Mouse (Mus musculus) small intestine, adult 2 months (tissue): ENCODE data around the gene Gucy2c. TPM values are rescaled to one million over a fixed set of nuclear protein-coding genes. Genes with fewer than 3 reads are reported as not detected.

Source experiments
- H3K27ac ChIP-seq: fragments of 200-500 bp; 2 replicates; pipeline ENCODE4 v1.5.1; 2012; ENCODE audit warnings: low read depth, low read length, control low read depth, inconsistent platforms; ENCODE audit not compliant: insufficient read depth
- H3K27me3 ChIP-seq: fragments of 200-500 bp; 2 replicates; pipeline ENCODE4 v1.6.1; 2012; ENCODE audit warnings: mild to moderate bottlenecking, moderate library complexity, low read length, inconsistent platforms; ENCODE audit not compliant: control insufficient read depth, insufficient read depth
- H3K36me3 ChIP-seq: fragments of 200-500 bp; 2 replicates; pipeline ENCODE4 v1.6.1; 2012; ENCODE audit warnings: mild to moderate bottlenecking, low read length, control low read depth, inconsistent platforms; ENCODE audit not compliant: control insufficient read depth, insufficient read depth
- H3K4me1 ChIP-seq: fragments of 200-500 bp; 2 replicates; pipeline ENCODE4 v1.6.1; 2012; ENCODE audit warnings: low read length, inconsistent platforms, mixed read lengths; ENCODE audit not compliant: control insufficient read depth, insufficient read depth, insufficient read length
- H3K4me3 ChIP-seq: fragments of 200-500 bp; 2 replicates; pipeline ENCODE4 v1.5.1; 2012; ENCODE audit warnings: low read depth, mild to moderate bottlenecking, control low read depth, inconsistent platforms, low read length, moderate library complexity
- CTCF ChIP-seq: fragments of 200-500 bp; IDR thresholded peaks from 2 replicates; pipeline ENCODE4 v1.5.1; 2012; ENCODE audit warnings: low read depth, mild to moderate bottlenecking, control low read depth, inconsistent platforms, low read length, moderate library complexity, mixed read lengths; ENCODE audit not compliant: insufficient replicate concordance, insufficient read length; ENCODE audit errors: extremely low read depth
- POLR2A ChIP-seq: fragments of 200-500 bp; IDR thresholded peaks from 2 replicates; pipeline ENCODE4 v1.6.1; 2012; ENCODE audit warnings: low read depth, mild to moderate bottlenecking, control low read depth, inconsistent platforms, low read length, moderate library complexity
- WGBS: fragments of 180-500 bp; shearing (Covaris S2); methylation state at CpG from one replicate; pipeline ENCODE4 v1.1.7; 2018; 5-methylcytosine and 5-hydroxymethylcytosine counted together
- polyA plus RNA-seq: library from polyadenylated mRNA; depleted of rRNA; stranded (reverse); fragments of >200 nt; gene quantifications from 2 replicates; pipeline ENCODE4 v1.2.3, GENCODE M21; 2012

Gene Gucy2c
- polyA plus RNA-seq, 1 experiment: 69.2 TPM

GRCm38 (mm10) chr6:136795110-136795509, 13.5 kb upstream of the Gucy2c start:
- Histone ChIP-seq H3K36me3 (no peaks in the 10 kb centered on the region), H3K27ac (no peak overlapping the region), H3K4me1 (peaks cover 3% of the 10 kb centered on the region; the same call in 1 of the 2 replicates), H3K4me3 (no peak overlapping the region), H3K27me3 (no peaks in the 10 kb centered on the region)
- WGBS: 81% methylated on average over 1 of the region's 1 CpGs
- TF ChIP-seq CTCF (no peak), POLR2A (no peak)

- H3K4me1 ChIP-seq: peaks cover 3% of the 10 kb centered on the region; the same call in 1 of the 2 replicates
- peak overlapping the region; percentile 54 for H3K4me3 ChIP-seq
- H3K27ac ChIP-seq: 0 out of 2 replicates have a peak overlapping the region, but pooled peaks have one; percentile 2
- H3K27me3 ChIP-seq: no peaks in the 10 kb centered on the region
- 1% methylated on average over 24 of the region's 24 CpGs for WGBS
- H3K36me3 ChIP-seq: no peaks in the 10 kb centered on the region
- TF ChIP-seq POLR2A (no peak), CTCF (no peak)
Measured at GRCm38 (mm10) chr6:136793831-136794525, 12.4 kb upstream of the Gucy2c start.

GRCm38 (mm10) chr6:136792884-136793758, 11.6 kb upstream of the Gucy2c start:
- peak overlapping the region; percentile 54 for H3K4me3 ChIP-seq
- 35% methylated on average over 16 of the region's 16 CpGs for WGBS
- TF ChIP-seq POLR2A (no peak), CTCF (no peak)
- H3K4me1 ChIP-seq: peaks cover 3% of the 10 kb centered on the region; the same call in 1 of the 2 replicates
- H3K27ac ChIP-seq: no peak overlapping the region
- no peaks in the 10 kb centered on the region for H3K27me3 ChIP-seq
- no peaks in the 10 kb centered on the region for H3K36me3 ChIP-seq

GRCm38 (mm10) chr6:136789391-136789971, 7.9 kb upstream of the Gucy2c start:
- TF ChIP-seq CTCF (no peak), POLR2A (no peak)
- WGBS: 65% methylated on average over 5 of the region's 5 CpGs
- Histone ChIP-seq H3K4me3 (no peak overlapping the region), H3K27ac (no peak overlapping the region), H3K36me3 (no peaks in the 10 kb centered on the region), H3K27me3 (no peaks in the 10 kb centered on the region), H3K4me1 (peaks cover 3% of the 10 kb centered on the region; the same call in 1 of the 2 replicates)

GRCm38 (mm10) chr6:136782761-136783160, 1.2 kb upstream of the Gucy2c start:
- Histone ChIP-seq H3K36me3 (no peaks in the 10 kb centered on the region), H3K4me1 (peaks cover 3% of the 10 kb centered on the region; the same call in 1 of the 2 replicates), H3K4me3 (peak overlapping the region; percentile 4; the same call in 1 of the 2 replicates), H3K27me3 (no peaks in the 10 kb centered on the region), H3K27ac (peak overlapping the region; percentile 97)
- no peak for TF ChIP-seq CTCF
- TF ChIP-seq POLR2A: no peak
- WGBS: 38% methylated on average over 9 of the region's 9 CpGs

GRCm38 (mm10) chr6:136782146-136782545, 581 bp upstream of the Gucy2c start:
- TF ChIP-seq POLR2A: no peak
- no peak for TF ChIP-seq CTCF
- H3K27ac ChIP-seq: peak overlapping the region; percentile 97
- H3K36me3 ChIP-seq: no peaks in the 10 kb centered on the region
- WGBS: 28% methylated on average over 12 of the region's 12 CpGs
- H3K27me3 ChIP-seq: no peaks in the 10 kb centered on the region
- H3K4me3 ChIP-seq: peak overlapping the region; percentile 41
- peaks cover 3% of the 10 kb centered on the region; the same call in 1 of the 2 replicates for H3K4me1 ChIP-seq

GRCm38 (mm10) chr6:136776392-136776791, 5.2 kb downstream of the Gucy2c start:
- no peak overlapping the region for H3K4me3 ChIP-seq
- peaks cover 3% of the 10 kb centered on the region; the same call in 1 of the 2 replicates for H3K36me3 ChIP-seq
- H3K27ac ChIP-seq: peak overlapping the region; percentile 74
- no peak for TF ChIP-seq CTCF
- no peak for TF ChIP-seq POLR2A
- H3K4me1 ChIP-seq: peaks cover 7% of the 10 kb centered on the region; the same call in 1 of the 2 replicates
- no peaks in the 10 kb centered on the region for H3K27me3 ChIP-seq
- 47% methylated on average over 1 of the region's 1 CpGs for WGBS
